Mouse (Mus musculus) hindbrain, embryonic 11.5 days (tissue): Measurements from ENCODE around the gene Tcl1. TPM values are rescaled to one million over a fixed set of nuclear protein-coding genes. Genes with fewer than 3 reads are reported as not detected.
"Not testable (repeated sequence)": the region's sequence is repeated elsewhere in the genome, so short reads cannot be mapped to it uniquely, and the experiment has no call there.

ENCODE experiments used
- ATAC-seq: fragments of 200-750 bp; cut with Nextera tagmentation; 2 replicates; pipeline ENCODE4 v1.8.0; 2017; ENCODE audit warnings: mild to moderate bottlenecking, moderate TSS enrichment, moderate library complexity; ENCODE audit not compliant: low FRiP score
- DNase-seq: peaks from one replicate; pipeline ENCODE4 v3.0.0-alpha.2; 2015; ENCODE audit warnings: low spot score
- H3K27ac ChIP-seq: fragments of 300-500 bp; sonication (generic); 2 replicates; pipeline ENCODE4 v1.5.1; 2014; ENCODE audit warnings: mild to moderate bottlenecking, low read depth, low read length
- H3K27me3 ChIP-seq: fragments of 300-500 bp; sonication (generic); 2 replicates; pipeline ENCODE4 v1.6.1; 2014; ENCODE audit warnings: mild to moderate bottlenecking, low read length, moderate library complexity, mixed read lengths; ENCODE audit not compliant: control insufficient read depth, insufficient read depth
- H3K36me3 ChIP-seq: fragments of 300-500 bp; sonication (generic); 2 replicates; pipeline ENCODE4 v1.6.1; 2014; ENCODE audit warnings: mild to moderate bottlenecking, low read length, moderate library complexity, mixed read lengths; ENCODE audit not compliant: control insufficient read depth, insufficient read depth
- H3K4me1 ChIP-seq: fragments of 300-500 bp; sonication (generic); replicated peaks from 2 replicates; pipeline ENCODE4 v1.6.1; 2014; ENCODE audit warnings: low read length, mixed read lengths; ENCODE audit not compliant: control insufficient read depth, insufficient read depth
- H3K4me2 ChIP-seq: fragments of 300-500 bp; sonication (generic); replicated peaks from 2 replicates; pipeline ENCODE4 v1.6.1; 2014; ENCODE audit warnings: mild to moderate bottlenecking, low read depth, low read length
- H3K4me3 ChIP-seq: fragments of 300-500 bp; sonication (generic); 2 replicates; pipeline ENCODE4 v1.5.1; 2014; ENCODE audit warnings: low read depth, low read length
- H3K9ac ChIP-seq: fragments of 300-500 bp; sonication (generic); 2 replicates; pipeline ENCODE4 v1.6.1; 2014; ENCODE audit warnings: low read depth, low read length
- H3K9me3 ChIP-seq: fragments of 300-500 bp; sonication (generic); 2 replicates; pipeline ENCODE4 v1.6.1; 2016; ENCODE audit warnings: low read length; ENCODE audit not compliant: control insufficient read depth
- WGBS: fragments of 180-500 bp; shearing (Covaris S2); extraction: QIAGEN DNeasy Blood & Tissue Kit; methylation state at CpG from one replicate; pipeline ENCODE4 v1.1.7; 2014; 5-methylcytosine and 5-hydroxymethylcytosine counted together
- polyA plus RNA-seq: library from polyadenylated mRNA; unstranded; fragments of >200 nt; fragmentation: Nextera tagmentation; extraction: Ambion mirVana; gene quantifications from 2 replicates; pipeline ENCODE4 v1.2.1, GENCODE M21; 2014

Tcl1 gene
- polyA plus RNA-seq, 1 experiment from 2014 or later: not detected

DNA sequence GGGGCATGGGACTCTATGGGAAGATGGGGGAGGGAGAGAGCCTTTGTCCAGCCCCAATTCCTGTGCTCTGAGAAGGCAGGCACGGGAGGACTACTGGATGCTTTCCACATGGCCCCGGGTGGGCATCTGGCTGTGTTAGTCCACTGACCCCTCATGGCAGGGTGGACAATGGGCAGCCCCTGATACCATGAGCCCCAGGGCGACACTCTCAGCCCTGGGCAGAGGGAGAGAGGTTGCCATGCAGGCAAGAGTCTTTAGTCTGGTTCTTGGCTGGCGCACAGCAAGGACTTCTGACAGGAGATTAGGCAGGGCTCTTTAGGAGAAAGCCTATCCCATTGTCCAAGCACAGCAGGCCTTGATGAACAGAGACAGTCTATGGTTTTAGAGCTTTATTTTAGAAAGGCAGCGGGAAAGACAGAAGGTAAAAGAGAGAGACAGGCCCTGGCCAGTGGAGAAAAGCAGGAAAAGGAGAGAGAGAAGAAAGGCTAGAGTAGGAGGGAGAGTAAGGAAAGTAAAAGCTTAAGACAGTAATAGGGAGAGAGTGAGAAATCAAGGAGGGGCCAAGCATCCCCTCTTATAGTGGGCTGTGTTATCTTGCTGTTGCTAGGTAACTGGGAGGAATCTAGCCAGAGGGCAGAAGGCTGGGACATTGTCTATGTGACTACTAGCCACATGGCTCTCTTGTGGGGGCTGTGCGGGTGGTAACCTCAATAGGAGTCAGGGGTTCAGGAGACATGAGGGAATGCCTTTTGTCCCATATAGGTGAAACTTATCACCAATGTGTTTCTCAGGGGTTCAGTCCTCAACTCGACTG lies 22.7 kb downstream of the Tcl1 start:
- H3K4me1 ChIP-seq, H3K36me3 ChIP-seq, H3K4me2 ChIP-seq, H3K9me3 ChIP-seq, H3K4me3 ChIP-seq, H3K9ac ChIP-seq, H3K27ac ChIP-seq, H3K27me3 ChIP-seq: not testable (repeated sequence)
- peak; percentile 78 for ATAC-seq
- WGBS: 24% methylated on average over 7 of the region's 7 CpGs
- DNase-seq: peak; percentile 40

DNA sequence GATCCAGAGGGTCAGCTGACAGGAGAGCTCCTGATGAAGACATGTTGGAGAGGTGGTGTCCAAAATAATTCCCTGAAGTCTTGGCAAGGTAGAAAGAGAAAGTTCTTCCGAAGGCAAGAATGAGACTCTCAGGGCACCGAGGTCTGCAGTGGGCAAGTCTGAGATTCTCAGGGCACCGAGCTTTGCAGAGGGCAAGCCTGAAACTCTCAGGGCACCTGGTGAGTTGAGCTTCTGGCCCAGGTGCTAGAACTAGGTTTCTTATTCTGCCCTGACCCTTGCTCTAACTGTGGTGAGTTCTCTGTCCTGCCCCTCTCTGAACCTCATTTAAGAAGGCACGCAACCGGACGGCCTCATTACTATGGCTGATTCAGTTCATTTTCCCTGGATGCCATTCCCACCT lies 31.9 kb downstream of the Tcl1 start, which contains the start of gene Tcl1b3:
Gene Tcl1b3 (plus strand): TSS at position 301 of the 400 bp plus-strand sequence.
- H3K4me3 ChIP-seq, H3K4me2 ChIP-seq, H3K4me1 ChIP-seq, H3K9me3 ChIP-seq, H3K27me3 ChIP-seq, DNase-seq, H3K9ac ChIP-seq, H3K36me3 ChIP-seq, H3K27ac ChIP-seq, ATAC-seq: not testable (repeated sequence)
- WGBS: 94% methylated on average over 6 of the region's 6 CpGs

DNA sequence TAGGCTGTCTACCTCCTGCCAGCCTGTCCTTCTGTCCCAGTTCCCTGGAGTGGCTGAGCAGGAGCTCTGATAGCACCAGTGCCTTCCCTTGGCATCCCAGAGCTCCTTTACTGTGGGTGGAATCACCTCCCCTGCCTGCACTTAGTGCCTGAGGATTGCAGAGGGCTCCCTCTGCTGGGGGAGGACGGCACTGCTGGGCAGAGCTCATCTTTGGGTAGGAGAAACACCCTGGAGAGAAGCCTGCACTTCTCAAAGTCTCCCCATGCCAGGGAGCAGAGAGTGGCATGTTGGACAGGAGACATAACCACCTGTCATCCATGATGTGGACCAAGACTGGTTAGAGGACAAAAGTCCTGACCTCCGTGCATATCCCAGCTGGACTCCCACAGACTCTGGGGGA lies 33.6 kb downstream of the Tcl1 start:
- H3K4me1 ChIP-seq, H3K36me3 ChIP-seq, H3K9me3 ChIP-seq, H3K27me3 ChIP-seq, H3K4me2 ChIP-seq, ATAC-seq, H3K27ac ChIP-seq, H3K9ac ChIP-seq, DNase-seq, H3K4me3 ChIP-seq: not testable (repeated sequence)
- 48% methylated on average over 2 of the region's 2 CpGs for WGBS

DNA sequence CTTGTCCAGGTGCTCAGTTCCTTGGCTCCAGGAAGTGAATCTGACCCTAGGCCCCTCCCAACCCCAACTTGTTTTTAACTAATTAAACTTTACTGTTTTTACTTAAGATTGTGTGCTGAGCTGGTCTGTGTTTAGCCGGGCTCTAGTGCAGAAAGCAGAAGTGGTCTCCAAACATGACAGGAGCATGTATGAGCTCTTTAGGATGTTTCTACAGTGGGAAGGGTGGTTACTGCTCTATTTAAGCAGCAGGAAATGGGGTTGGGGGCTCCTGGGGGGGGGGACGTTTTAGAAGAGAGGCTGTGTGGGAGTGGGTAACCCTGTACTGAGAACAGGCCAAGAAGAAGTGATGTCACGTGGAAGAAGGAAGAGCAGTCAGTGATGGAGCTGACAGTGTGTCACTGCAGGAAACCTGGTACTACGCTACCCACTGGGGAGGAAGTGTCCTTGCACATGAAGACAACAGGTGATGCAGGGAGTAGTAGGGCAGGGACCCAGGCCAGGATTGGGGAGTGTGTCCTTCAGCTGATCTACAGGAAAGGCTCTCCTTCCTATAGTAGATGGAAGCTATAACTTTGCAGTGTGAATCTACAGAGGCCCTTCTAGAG lies 41.5 kb downstream of the Tcl1 start:
- H3K27me3 ChIP-seq, H3K4me3 ChIP-seq, H3K27ac ChIP-seq, H3K36me3 ChIP-seq, H3K9ac ChIP-seq, H3K4me2 ChIP-seq, DNase-seq, H3K4me1 ChIP-seq, H3K9me3 ChIP-seq, ATAC-seq: not testable (repeated sequence)
- WGBS: 83% methylated on average over 4 of the region's 4 CpGs

DNA sequence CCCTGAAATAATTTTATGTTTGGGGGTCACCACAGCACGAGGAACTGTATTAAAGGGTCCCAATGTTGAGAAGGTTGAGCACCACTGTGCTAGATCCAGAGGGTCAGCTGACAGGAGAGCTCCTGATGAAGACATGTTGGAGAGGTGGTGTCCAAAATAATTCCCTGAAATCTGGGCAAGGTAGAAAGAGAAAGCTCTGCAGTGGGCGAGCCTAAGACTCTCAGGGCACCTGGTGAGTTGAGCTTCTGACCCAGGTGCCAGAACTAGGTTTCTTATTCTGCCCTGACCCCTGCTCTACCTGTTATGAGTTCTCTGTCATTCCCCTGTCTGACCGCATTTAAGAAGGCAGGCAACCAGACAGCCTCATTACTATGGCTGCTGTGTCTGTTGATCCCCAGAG lies 46.5 kb downstream of the Tcl1 start, which contains the start of gene Tcl1b5:
Gene Tcl1b5 (plus strand): TSS at position 301 of the 400 bp plus-strand sequence.
- not testable (repeated sequence) for H3K4me3 ChIP-seq, ATAC-seq, H3K4me2 ChIP-seq, H3K27me3 ChIP-seq, H3K4me1 ChIP-seq, H3K36me3 ChIP-seq, H3K9me3 ChIP-seq, H3K9ac ChIP-seq, H3K27ac ChIP-seq, DNase-seq
- WGBS: 67% methylated on average over 3 of the region's 3 CpGs

DNA sequence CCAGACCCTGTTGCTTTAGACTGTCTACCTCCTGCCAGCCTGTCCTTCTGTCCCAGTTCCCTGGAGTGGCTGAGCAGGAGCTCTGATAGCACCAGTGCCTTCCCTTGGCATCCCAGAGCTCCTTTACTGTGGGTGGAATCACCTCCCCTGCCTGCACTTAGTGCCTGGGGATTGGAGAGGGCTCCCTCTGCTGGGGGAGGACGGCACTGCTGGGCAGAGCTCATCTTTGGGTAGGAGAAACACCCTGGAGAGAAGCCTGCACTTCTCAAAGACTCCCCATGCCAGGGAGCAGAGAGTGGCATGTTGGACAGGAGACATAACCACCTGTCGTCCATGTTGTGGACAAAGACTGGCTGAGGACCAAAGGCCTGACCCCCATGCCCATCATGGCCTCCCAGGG lies 48.3 kb downstream of the Tcl1 start:
- not testable (repeated sequence) for H3K4me3 ChIP-seq, H3K4me1 ChIP-seq, H3K27ac ChIP-seq, H3K27me3 ChIP-seq, H3K4me2 ChIP-seq, H3K36me3 ChIP-seq, H3K9ac ChIP-seq, ATAC-seq, H3K9me3 ChIP-seq
- 38% methylated on average over 2 of the region's 2 CpGs for WGBS
- peak; percentile 16 for DNase-seq

DNA sequence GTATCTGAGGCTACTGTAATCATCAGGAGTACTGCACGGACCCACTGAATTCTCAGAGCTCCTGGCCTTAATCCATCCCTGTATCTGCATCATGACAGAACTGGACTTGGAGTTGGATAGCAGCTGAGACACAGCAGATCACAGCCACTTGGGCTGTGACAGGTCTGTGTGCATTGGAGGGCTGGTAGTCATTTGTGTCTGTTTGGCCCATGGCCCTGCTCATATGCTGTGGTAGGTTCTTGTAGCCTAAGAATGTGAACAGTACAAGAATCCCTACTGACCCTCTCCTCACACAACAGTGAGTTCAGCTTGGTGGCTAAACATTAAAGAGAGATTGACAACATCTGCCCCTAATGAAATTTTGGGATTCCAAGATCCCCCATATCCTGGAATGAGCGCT lies 49.2 kb downstream of the Tcl1 start:
- ATAC-seq: no peak
- Histone ChIP-seq H3K36me3 (no peaks in the 10 kb centered on the region), H3K4me3 (no peak overlapping the region), H3K4me2 (no peak overlapping the region), H3K4me1 (no peaks in the 10 kb centered on the region), H3K9ac (no peak overlapping the region), H3K9me3 (no peaks in the 10 kb centered on the region), H3K27ac (no peak overlapping the region), H3K27me3 (no peaks in the 10 kb centered on the region)
- no peak for DNase-seq
- 93% methylated on average over 2 of the region's 2 CpGs for WGBS
